Mouse (Mus musculus) midbrain, embryonic 10.5 days (tissue): ENCODE results near the gene Insl3. TPM values are rescaled to one million over a fixed set of nuclear protein-coding genes. Genes with fewer than 3 reads are reported as not detected.

Experiments used
- DNase-seq: peaks from one replicate; pipeline ENCODE4 v3.0.0-alpha.2; 2017; ENCODE audit warnings: low spot score
- H3K27ac ChIP-seq: fragments of 300-500 bp; sonication (generic); replicated peaks from 2 replicates; pipeline ENCODE4 v1.5.1; 2016; ENCODE audit warnings: mild to moderate bottlenecking
- H3K27me3 ChIP-seq: fragments of 300-500 bp; sonication (generic); 2 replicates; pipeline ENCODE4 v1.6.1; 2016; ENCODE audit warnings: low read depth, mild to moderate bottlenecking; ENCODE audit not compliant: poor library complexity, severe bottlenecking
- H3K36me3 ChIP-seq: fragments of 300-500 bp; sonication (generic); 2 replicates; pipeline ENCODE4 v1.6.1; 2016; ENCODE audit warnings: mild to moderate bottlenecking, moderate library complexity
- H3K4me1 ChIP-seq: fragments of 300-500 bp; sonication (generic); 2 replicates; pipeline ENCODE4 v1.6.1; 2016
- H3K4me3 ChIP-seq: fragments of 300-500 bp; sonication (generic); 2 replicates; pipeline ENCODE4 v1.5.1; 2016; ENCODE audit warnings: mild to moderate bottlenecking, moderate library complexity
- H3K9me3 ChIP-seq: fragments of 300-500 bp; sonication (generic); replicated peaks from 2 replicates; pipeline ENCODE4 v1.6.1; 2016; ENCODE audit warnings: mild to moderate bottlenecking
- WGBS: fragments of 180-500 bp; shearing (Covaris S2); methylation state at CpG from one replicate; pipeline ENCODE4 v1.1.7; 2016; 5-methylcytosine and 5-hydroxymethylcytosine counted together
- polyA plus RNA-seq: library from polyadenylated mRNA; unstranded; fragments of >200 nt; fragmentation: Nextera tagmentation; extraction: Ambion mirVana; gene quantifications from 2 replicates; pipeline ENCODE4 v1.2.1, GENCODE M21; 2016

The Insl3 gene
- polyA plus RNA-seq, 1 experiment from 2014 or later, result 0.30 TPM

GRCm38 (mm10) chr8:71670198-71670597, 18.8 kb upstream of the Insl3 start:
- peak overlapping the region; percentile 79 for H3K27ac ChIP-seq
- 14% methylated on average over 12 of the region's 12 CpGs for WGBS
- H3K36me3 ChIP-seq, result no peaks in the 10 kb centered on the region
- H3K27me3 ChIP-seq, result peaks cover 75% of the 10 kb centered on the region
- H3K9me3 ChIP-seq, result no peaks in the 10 kb centered on the region
- H3K4me1 ChIP-seq, result peaks cover 64% of the 10 kb centered on the region
- no peak for DNase-seq
- H3K4me3 ChIP-seq, result peak overlapping the region; percentile 78

GRCm38 (mm10) chr8:71670621-71671548, 18.1 kb upstream of the Insl3 start:
- Histone ChIP-seq H3K27ac (peak overlapping the region; percentile 79), H3K27me3 (peaks cover 81% of the 10 kb centered on the region), H3K9me3 (no peaks in the 10 kb centered on the region), H3K4me1 (peaks cover 60% of the 10 kb centered on the region), H3K36me3 (no peaks in the 10 kb centered on the region), H3K4me3 (peak overlapping the region; percentile 78)
- WGBS, result under 1% methylated on average over 60 of the region's 64 CpGs
- DNase-seq, result peak; percentile 84

GRCm38 (mm10) chr8:71671549-71671965, 17.5 kb upstream of the Insl3 start, which contains the start of gene Unc13a:
Gene Unc13a, minus strand, starts transcription at chr8:71671757.
- Histone ChIP-seq H3K4me3 (peak within 1 kb of the TSS; percentile 78), H3K4me1 (peaks cover 60% of the 10 kb centered on the region), H3K27me3 (peaks cover 81% of the 10 kb centered on the region), H3K36me3 (no peaks in the 10 kb centered on the region), H3K9me3 (no peaks in the 10 kb centered on the region), H3K27ac (peak within 1 kb of the TSS; percentile 79)
- WGBS, result under 1% methylated on average over 42 of the region's 42 CpGs
- peak; percentile 90 for DNase-seq

- H3K4me1 ChIP-seq, result peaks cover 55% of the 10 kb centered on the region
- H3K4me3 ChIP-seq, result peak overlapping the region; percentile 78
Measured at GRCm38 (mm10) chr8:71672168-71672735, 16.8 kb upstream of the Insl3 start.

DNA sequence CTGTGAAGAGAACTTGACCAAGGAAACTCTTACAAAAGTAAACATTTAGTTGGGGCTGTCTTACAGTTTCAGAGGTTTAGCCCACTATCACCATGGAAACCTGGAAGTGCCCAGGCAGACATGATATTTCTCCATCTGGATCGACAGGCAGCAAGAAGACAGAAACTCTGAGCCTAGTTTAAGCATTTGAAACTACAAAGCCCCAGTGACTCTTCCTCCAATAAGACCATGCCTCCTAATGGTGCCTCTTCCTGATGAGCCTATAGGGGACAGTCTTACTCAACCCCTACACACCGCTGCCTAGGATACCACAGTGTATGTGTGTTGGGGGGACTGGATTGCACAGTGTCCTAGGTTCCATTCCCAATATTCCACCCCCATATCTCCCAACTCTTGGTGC, 14.9 kb upstream of the Insl3 start:
- Histone ChIP-seq H3K4me1 (peaks cover 40% of the 10 kb centered on the region), H3K36me3 (no peaks in the 10 kb centered on the region)

More at GRCm38 (mm10) chr8:71672168-71672735, 16.8 kb upstream of the Insl3 start:
- WGBS, result 72% methylated on average over 6 of the region's 6 CpGs
- Histone ChIP-seq H3K27ac (peak overlapping the region; percentile 79), H3K36me3 (no peaks in the 10 kb centered on the region), H3K27me3 (peaks cover 81% of the 10 kb centered on the region), H3K9me3 (no peaks in the 10 kb centered on the region)
- DNase-seq, result no peak

DNA sequence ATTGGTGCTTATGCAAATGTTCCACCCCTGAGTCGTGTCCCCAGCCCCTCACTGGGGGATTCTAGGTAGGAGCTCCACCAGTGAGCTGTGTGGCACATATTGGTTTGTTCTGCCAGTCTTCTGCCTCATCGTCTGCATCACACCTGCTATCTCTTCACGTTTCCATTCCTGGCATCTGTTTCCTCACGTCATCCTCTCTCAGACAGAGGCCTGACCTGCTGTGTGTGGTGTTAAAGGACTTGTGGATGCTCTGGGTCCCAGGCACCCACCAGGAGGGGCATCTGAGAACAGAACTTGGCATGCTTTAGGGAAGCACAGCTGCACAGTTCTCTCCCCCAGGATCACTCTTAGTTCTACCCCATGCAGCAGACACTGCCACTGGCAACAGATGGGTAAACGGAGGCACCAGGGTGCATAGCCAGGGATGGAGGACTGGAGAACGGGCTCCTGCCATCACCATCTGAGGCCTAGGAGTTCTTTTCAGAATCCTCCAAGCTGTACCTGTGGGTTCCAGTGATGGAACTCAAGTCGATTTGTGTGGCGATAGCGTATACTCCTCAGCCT, 13.5 kb upstream of the Insl3 start:
- H3K4me3 ChIP-seq, result peak overlapping the region; percentile 77
- 30% methylated on average over 9 of the region's 9 CpGs for WGBS
- H3K27me3 ChIP-seq, result peaks cover 83% of the 10 kb centered on the region
- H3K9me3 ChIP-seq, result 0 out of 2 replicates have a peak, but pooled peaks cover 5% of the 10 kb centered on the region
- no peaks in the 10 kb centered on the region for H3K36me3 ChIP-seq
- no peak overlapping the region for H3K27ac ChIP-seq
- H3K4me1 ChIP-seq, result peaks cover 43% of the 10 kb centered on the region
- DNase-seq, result no peak

More for the DNA sequence above, 14.9 kb upstream of the Insl3 start:
- DNase-seq, result no peak
- H3K4me3 ChIP-seq, result no peak overlapping the region
- H3K9me3 ChIP-seq, result 0 out of 2 replicates have a peak, but pooled peaks cover 5% of the 10 kb centered on the region
- H3K27ac ChIP-seq, result no peak overlapping the region
- H3K27me3 ChIP-seq, result peaks cover 81% of the 10 kb centered on the region
- 78% methylated on average over 2 of the region's 2 CpGs for WGBS

- Histone ChIP-seq H3K9me3 (0 out of 2 replicates have a peak, but pooled peaks cover 5% of the 10 kb centered on the region), H3K27me3 (peaks cover 83% of the 10 kb centered on the region), H3K27ac (peak within 1 kb of the TSS; percentile 79), H3K36me3 (no peaks in the 10 kb centered on the region), H3K4me3 (peak within 1 kb of the TSS; percentile 77), H3K4me1 (peaks cover 41% of the 10 kb centered on the region)
- DNase-seq, result peak; percentile 55
- WGBS, result 4% methylated on average over 40 of the region's 40 CpGs
Measured at GRCm38 (mm10) chr8:71676020-71676741, 12.8 kb upstream of the Insl3 start, which contains the start of gene Jak3. Gene Jak3, plus strand, starts transcription at chr8:71676296.

DNA sequence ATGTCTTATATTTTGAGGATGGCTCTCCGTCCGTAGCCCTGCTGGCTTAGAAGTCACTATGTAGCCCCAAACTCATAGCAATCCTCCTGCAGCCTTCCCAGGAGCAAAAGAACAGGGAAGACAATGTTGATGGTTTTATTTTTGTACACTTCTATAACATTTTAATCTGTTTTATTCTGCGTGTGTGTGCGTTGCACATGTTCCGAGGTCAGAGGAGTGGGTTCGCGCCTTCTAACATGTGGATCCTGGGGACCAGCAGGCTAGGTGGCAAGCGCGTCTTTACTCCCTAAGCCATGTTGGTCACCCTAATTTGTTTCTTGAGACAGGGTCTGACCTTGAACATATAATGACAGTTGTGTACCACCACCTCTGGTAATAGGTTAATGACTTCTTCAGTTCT, 12.2 kb upstream of the Insl3 start:
- Histone ChIP-seq H3K9me3 (0 out of 2 replicates have a peak, but pooled peaks cover 5% of the 10 kb centered on the region), H3K27ac (0 out of 2 replicates have a peak overlapping the region, but pooled peaks have one; percentile 79), H3K4me1 (peaks cover 35% of the 10 kb centered on the region), H3K27me3 (peaks cover 86% of the 10 kb centered on the region), H3K36me3 (no peaks in the 10 kb centered on the region), H3K4me3 (peak overlapping the region; percentile 77)
- WGBS, result 46% methylated on average over 9 of the region's 9 CpGs
- DNase-seq, result no peak

GRCm38 (mm10) chr8:71677555-71677954, 11.5 kb upstream of the Insl3 start:
- DNase-seq, result no peak
- Histone ChIP-seq H3K27me3 (peaks cover 88% of the 10 kb centered on the region), H3K9me3 (0 out of 2 replicates have a peak, but pooled peaks cover 5% of the 10 kb centered on the region), H3K4me1 (peaks cover 30% of the 10 kb centered on the region), H3K4me3 (no peak overlapping the region), H3K36me3 (no peaks in the 10 kb centered on the region), H3K27ac (no peak overlapping the region)

DNA sequence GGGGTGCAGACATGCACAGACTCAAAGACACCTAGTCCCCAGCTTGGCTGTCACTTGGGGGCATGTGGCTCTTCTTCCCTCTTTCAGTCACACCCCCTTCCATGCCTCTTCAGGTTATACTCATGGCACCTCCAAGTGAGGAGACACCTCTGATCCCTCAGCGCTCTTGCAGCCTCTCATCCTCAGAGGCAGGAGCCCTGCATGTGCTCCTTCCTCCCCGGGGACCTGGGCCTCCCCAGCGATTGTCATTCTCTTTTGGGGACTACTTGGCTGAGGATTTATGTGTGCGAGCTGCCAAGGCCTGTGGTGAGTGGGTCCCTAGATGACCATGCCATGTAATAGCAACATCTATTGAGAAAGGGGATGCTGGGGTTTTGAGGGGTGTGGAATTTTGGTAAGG, 10.8 kb upstream of the Insl3 start:
- 49% methylated on average over 4 of the region's 4 CpGs for WGBS
- H3K36me3 ChIP-seq, result no peaks in the 10 kb centered on the region
- peaks cover 30% of the 10 kb centered on the region for H3K4me1 ChIP-seq
- no peak overlapping the region for H3K4me3 ChIP-seq
- no peak overlapping the region for H3K27ac ChIP-seq
- DNase-seq, result no peak
- 0 out of 2 replicates have a peak, but pooled peaks cover 5% of the 10 kb centered on the region for H3K9me3 ChIP-seq
- peaks cover 88% of the 10 kb centered on the region for H3K27me3 ChIP-seq

- Histone ChIP-seq H3K4me1 (peaks cover 30% of the 10 kb centered on the region), H3K27me3 (peaks cover 94% of the 10 kb centered on the region), H3K9me3 (0 out of 2 replicates have a peak, but pooled peaks cover 5% of the 10 kb centered on the region), H3K4me3 (peak overlapping the region; percentile 47), H3K36me3 (no peaks in the 10 kb centered on the region), H3K27ac (no peak overlapping the region)
- DNase-seq, result no peak
- WGBS, result 13% methylated on average over 16 of the region's 16 CpGs
Measured at GRCm38 (mm10) chr8:71679116-71679515, 9.9 kb upstream of the Insl3 start.
